Mouse (Mus musculus) liver, adult 2 months (tissue): ENCODE data around the gene Cd82. TPM values are rescaled to one million over a fixed set of nuclear protein-coding genes. Genes with fewer than 3 reads are reported as not detected.

Source experiments
- DNase-seq: peaks from one replicate; pipeline ENCODE4 v3.0.0-alpha.2; 2011; ENCODE audit warnings: low read depth, low spot score; ENCODE audit errors: extremely low read depth
- H3K27ac ChIP-seq: fragments of 200-500 bp; replicated peaks from 2 replicates; pipeline ENCODE4 v1.5.1; 2012; ENCODE audit warnings: low read depth, mild to moderate bottlenecking, control low read depth, inconsistent platforms, low read length; ENCODE audit not compliant: insufficient read depth
- H3K27me3 ChIP-seq: fragments of 200-500 bp; 2 replicates; pipeline ENCODE4 v1.6.1; 2012; ENCODE audit warnings: mild to moderate bottlenecking, moderate library complexity, low read length, inconsistent platforms; ENCODE audit not compliant: control insufficient read depth, insufficient read depth
- H3K36me3 ChIP-seq: fragments of 200-500 bp; 2 replicates; pipeline ENCODE4 v1.6.1; 2012; ENCODE audit warnings: low read length, inconsistent platforms; ENCODE audit not compliant: control insufficient read depth, insufficient read depth
- H3K4me1 ChIP-seq: fragments of 200-500 bp; 2 replicates; pipeline ENCODE4 v1.6.1; 2011; ENCODE audit warnings: low read length; ENCODE audit not compliant: control insufficient read depth, insufficient read depth
- H3K4me3 ChIP-seq: fragments of 200-500 bp; 2 replicates; pipeline ENCODE4 v1.5.1; 2011; ENCODE audit warnings: low read depth, mild to moderate bottlenecking, control low read depth, low read length, moderate library complexity; ENCODE audit not compliant: insufficient read depth
- H3K79me2 ChIP-seq: fragments of 200-500 bp; 2 replicates; pipeline ENCODE4 v1.6.1; 2012; ENCODE audit warnings: inconsistent platforms, mild to moderate bottlenecking, low read length, moderate library complexity; ENCODE audit not compliant: control insufficient read depth, insufficient read depth
- H3K9ac ChIP-seq: fragments of 200-500 bp; 2 replicates; pipeline ENCODE4 v1.6.1; 2012; ENCODE audit warnings: low read depth, mild to moderate bottlenecking, control low read depth, inconsistent platforms, low read length
- CTCF ChIP-seq: fragments of 200-500 bp; IDR thresholded peaks from 2 replicates; pipeline ENCODE4 v1.5.1; 2011; ENCODE audit warnings: low read depth, low read length, control low read depth
- POLR2A ChIP-seq: fragments of 200-500 bp; IDR thresholded peaks from 2 replicates; pipeline ENCODE4 v1.6.1; 2011; ENCODE audit warnings: low read length, control low read depth; ENCODE audit not compliant: insufficient read depth; ENCODE audit errors: extremely low read depth
- WGBS: fragments of 180-500 bp; shearing (Covaris S2); methylation state at CpG from one replicate; pipeline ENCODE4 v1.1.7; 2018; 5-methylcytosine and 5-hydroxymethylcytosine counted together
- polyA plus RNA-seq: library from polyadenylated mRNA; depleted of rRNA; stranded (reverse); fragments of >200 nt; gene quantifications from 2 replicates; pipeline ENCODE4 v1.2.3, GENCODE M21; 2012
- total RNA-seq: library from RNA; depleted of rRNA; stranded (reverse); fragments of >200 nt; gene quantifications from 2 replicates; pipeline ENCODE4 v1.2.3, GENCODE M21; 2014

The Cd82 gene
- total and polyA plus RNA-seq, 2 experiments: 81.6 to 148 TPM

DNA sequence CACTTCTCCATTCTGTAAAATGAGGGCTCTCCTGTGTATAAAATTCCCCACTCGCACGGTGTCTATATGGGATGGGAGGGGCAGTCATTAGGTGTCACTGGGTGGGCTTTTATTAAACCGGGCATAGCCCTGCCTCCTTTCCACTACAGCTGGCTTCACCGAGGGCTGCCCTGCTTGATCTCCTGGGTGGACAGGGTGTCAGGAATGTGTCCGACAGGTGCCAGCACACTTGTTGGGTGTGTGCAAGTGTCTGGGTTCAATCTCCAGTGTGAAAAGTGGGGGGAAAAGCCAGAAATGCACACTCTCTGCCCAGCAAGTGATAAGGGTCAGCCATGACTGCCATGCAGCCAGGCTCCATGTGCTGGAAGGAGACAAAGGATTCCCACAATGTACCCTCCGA is 10.9 kb downstream of the Cd82 start:
- no peaks in the 10 kb centered on the region for H3K27me3 ChIP-seq
- peaks cover 68% of the 10 kb centered on the region for H3K79me2 ChIP-seq
- no peaks in the 10 kb centered on the region for H3K36me3 ChIP-seq
- H3K4me1 ChIP-seq: peaks cover 45% of the 10 kb centered on the region
- WGBS: 86% methylated on average over 6 of the region's 6 CpGs
- no peak overlapping the region for H3K4me3 ChIP-seq
- H3K9ac ChIP-seq: no peak overlapping the region
- DNase-seq: no peak
- TF ChIP-seq POLR2A: no peak
- no peak for TF ChIP-seq CTCF
- H3K27ac ChIP-seq: peak overlapping the region; percentile 57; the same call in 1 of the 2 replicates

DNA sequence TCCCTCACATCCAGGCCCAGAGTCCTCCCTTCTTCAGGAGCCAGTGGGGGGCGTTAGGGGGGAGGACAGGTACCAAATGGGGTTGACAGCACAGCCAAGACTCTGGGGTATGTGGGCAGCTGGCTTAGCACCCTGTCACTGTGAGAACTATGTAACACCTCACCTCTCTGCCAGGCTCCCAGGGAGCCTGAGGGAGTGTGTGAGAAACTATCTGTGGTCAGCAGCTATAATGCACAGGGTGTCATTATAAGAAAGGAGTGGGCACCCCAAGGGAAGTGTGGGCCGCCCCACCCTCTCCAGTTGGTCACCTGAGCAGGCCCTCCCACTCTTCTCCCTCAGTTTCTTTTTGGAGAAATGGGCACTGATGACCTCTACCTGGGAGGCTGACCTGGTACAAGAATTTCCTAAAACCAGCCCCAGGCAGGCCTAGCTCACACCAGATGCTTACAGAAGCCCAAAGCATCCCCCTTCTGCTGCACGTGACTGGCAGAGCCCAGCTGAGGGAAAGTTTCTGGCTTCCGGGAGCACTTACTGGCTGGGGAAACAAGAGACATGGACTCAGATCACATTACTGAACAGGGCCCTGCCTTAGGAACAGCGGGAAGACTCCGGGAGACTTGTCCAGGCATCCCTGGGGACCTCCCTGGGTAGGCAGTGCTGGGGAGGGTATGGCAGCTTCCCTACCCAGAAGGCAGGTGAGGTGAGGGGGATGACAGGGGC is 11.6 kb downstream of the Cd82 start:
- H3K4me3 ChIP-seq: no peak overlapping the region
- no peak overlapping the region for H3K9ac ChIP-seq

GRCm38 (mm10) chr2:93450695-93451094 is 12.2 kb downstream of the Cd82 start:
- Histone ChIP-seq H3K27ac (no peak overlapping the region), H3K4me1 (peaks cover 40% of the 10 kb centered on the region), H3K9ac (no peak overlapping the region), H3K4me3 (no peak overlapping the region), H3K27me3 (no peaks in the 10 kb centered on the region), H3K36me3 (no peaks in the 10 kb centered on the region), H3K79me2 (peaks cover 58% of the 10 kb centered on the region)
- TF ChIP-seq POLR2A (no peak), CTCF (no peak)
- 89% methylated on average over 7 of the region's 7 CpGs for WGBS
- no peak for DNase-seq

More for the DNA sequence above, 11.6 kb downstream of the Cd82 start:
- H3K4me1 ChIP-seq: peaks cover 41% of the 10 kb centered on the region
- 99% methylated on average over 6 of the region's 6 CpGs for WGBS
- no peak for DNase-seq
- H3K36me3 ChIP-seq: no peaks in the 10 kb centered on the region
- H3K27me3 ChIP-seq: no peaks in the 10 kb centered on the region
- peaks cover 61% of the 10 kb centered on the region for H3K79me2 ChIP-seq
- TF ChIP-seq POLR2A (no peak), CTCF (no peak)
- no peak overlapping the region for H3K27ac ChIP-seq

DNA sequence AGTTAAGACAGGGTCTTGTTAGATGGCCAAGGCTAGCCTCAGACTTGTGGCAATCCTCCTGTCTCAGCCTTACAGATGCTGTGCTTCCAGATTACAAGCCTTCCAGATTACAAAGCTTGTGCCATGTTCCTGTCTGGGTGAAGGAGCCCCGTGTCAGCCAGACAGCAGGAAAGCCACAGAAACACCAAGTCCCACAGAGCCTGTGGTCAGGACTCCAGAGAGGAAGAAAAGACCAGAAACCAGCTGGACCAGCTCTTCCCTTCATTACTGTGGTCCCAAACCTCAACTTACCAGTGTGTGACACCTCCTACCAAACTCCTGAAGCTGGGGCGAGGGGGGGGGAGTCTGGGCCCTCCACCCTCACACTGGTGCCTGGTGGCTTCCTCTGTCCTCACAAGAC is 13.3 kb downstream of the Cd82 start:
- H3K27me3 ChIP-seq: no peaks in the 10 kb centered on the region
- DNase-seq: no peak
- no peaks in the 10 kb centered on the region for H3K36me3 ChIP-seq
- peaks cover 61% of the 10 kb centered on the region for H3K79me2 ChIP-seq
- peaks cover 44% of the 10 kb centered on the region for H3K4me1 ChIP-seq
- no peak overlapping the region for H3K9ac ChIP-seq
- 75% methylated on average over 2 of the region's 2 CpGs for WGBS
- H3K4me3 ChIP-seq: no peak overlapping the region
- TF ChIP-seq POLR2A (no peak), CTCF (no peak)
- H3K27ac ChIP-seq: no peak overlapping the region

DNA sequence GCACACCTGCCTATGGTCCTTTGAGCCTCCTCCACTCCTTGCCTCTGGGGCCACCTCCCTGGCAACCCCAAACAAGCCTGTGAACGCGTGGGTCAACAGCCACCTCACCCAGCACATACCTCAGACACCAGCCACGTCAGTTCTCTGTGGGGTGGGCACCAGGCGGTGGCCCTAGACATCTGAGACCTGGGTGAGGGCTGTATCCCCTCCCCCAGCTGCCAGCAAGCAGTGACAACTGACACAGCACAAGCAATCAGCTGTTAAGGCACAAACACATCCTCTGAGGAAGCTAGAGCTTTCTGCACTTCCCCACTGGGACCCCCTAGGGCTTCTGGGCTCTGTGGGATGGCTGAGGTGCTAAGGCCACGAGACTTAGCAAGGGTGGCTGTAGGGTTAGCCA is 14.2 kb downstream of the Cd82 start:
- DNase-seq: no peak
- WGBS: 93% methylated on average over 5 of the region's 5 CpGs
- Histone ChIP-seq H3K4me1 (peaks cover 43% of the 10 kb centered on the region), H3K79me2 (peaks cover 58% of the 10 kb centered on the region), H3K27ac (no peak overlapping the region), H3K4me3 (no peak overlapping the region), H3K9ac (no peak overlapping the region), H3K27me3 (no peaks in the 10 kb centered on the region), H3K36me3 (no peaks in the 10 kb centered on the region)
- TF ChIP-seq CTCF (no peak), POLR2A (no peak)

GRCm38 (mm10) chr2:93447500-93448249 is 15.3 kb downstream of the Cd82 start:
- DNase-seq: no peak
- Histone ChIP-seq H3K27ac (no peak overlapping the region), H3K36me3 (no peaks in the 10 kb centered on the region), H3K27me3 (no peaks in the 10 kb centered on the region), H3K9ac (no peak overlapping the region), H3K79me2 (peaks cover 54% of the 10 kb centered on the region), H3K4me1 (peaks cover 34% of the 10 kb centered on the region), H3K4me3 (no peak overlapping the region)
- WGBS: 82% methylated on average over 6 of the region's 6 CpGs
- TF ChIP-seq POLR2A (no peak), CTCF (no peak)
